Mouse (Mus musculus): ENCODE results near the gene Ccdc155.

GRCm38 (mm10) chr7:45172974-45173373 lies 31.7 kb downstream of the Ccdc155 start:
- TF ChIP-seq ZC3H11A (IDR thresholded peaks at IDR 0.05; ENCODE audit: borderline replicate concordance, low read depth, low read length) (no peak), HCFC1 (IDR thresholded peaks at IDR 0.05; ENCODE audit: borderline replicate concordance, insufficient read depth, low read length) (no peak)

Measured in ES-E14 (cell line).